Mouse (Mus musculus) liver, embryonic 11.5 days (tissue): ENCODE data around the gene Sult1c2. TPM values are rescaled to one million over a fixed set of nuclear protein-coding genes. Genes with fewer than 3 reads are reported as not detected.
"Not testable (repeated sequence)": the region's sequence is repeated elsewhere in the genome, so short reads cannot be mapped to it uniquely, and the experiment has no call there.

Experiments
- ATAC-seq: fragments of 200-750 bp; cut with Nextera tagmentation; replicated peaks from 2 replicates; pipeline ENCODE4 v1.8.0; 2017; ENCODE audit warnings: moderate number of reproducible peaks, mild to moderate bottlenecking, moderate TSS enrichment, moderate library complexity; ENCODE audit not compliant: low FRiP score
- DNase-seq: peaks from one replicate; pipeline ENCODE4 v3.0.0-alpha.2; 2017; ENCODE audit warnings: low spot score
- H3K27ac ChIP-seq: fragments of 300-500 bp; sonication (generic); 2 replicates; pipeline ENCODE4 v1.5.1; 2014; ENCODE audit warnings: mild to moderate bottlenecking, low read depth, low read length, control low read depth
- H3K27me3 ChIP-seq: fragments of 300-500 bp; sonication (generic); replicated peaks from 2 replicates; pipeline ENCODE4 v1.6.1; 2014; ENCODE audit warnings: low read length, mixed read lengths; ENCODE audit not compliant: control insufficient read depth, insufficient read depth
- H3K36me3 ChIP-seq: fragments of 300-500 bp; sonication (generic); 2 replicates; pipeline ENCODE4 v1.6.1; 2014; ENCODE audit warnings: mild to moderate bottlenecking, low read length, moderate library complexity, mixed read lengths; ENCODE audit not compliant: control insufficient read depth, insufficient read depth
- H3K4me1 ChIP-seq: fragments of 300-500 bp; sonication (generic); replicated peaks from 2 replicates; pipeline ENCODE4 v1.6.1; 2014; ENCODE audit warnings: low read length, mixed read lengths; ENCODE audit not compliant: control insufficient read depth, insufficient read depth
- H3K4me2 ChIP-seq: fragments of 300-500 bp; sonication (generic); 2 replicates; pipeline ENCODE4 v1.6.1; 2014; ENCODE audit warnings: mild to moderate bottlenecking, control low read depth, moderate library complexity
- H3K4me3 ChIP-seq: fragments of 300-500 bp; sonication (generic); 2 replicates; pipeline ENCODE4 v1.5.1; 2014; ENCODE audit warnings: low read depth, low read length, control low read depth
- H3K9ac ChIP-seq: fragments of 300-500 bp; sonication (generic); 2 replicates; pipeline ENCODE4 v1.6.1; 2014; ENCODE audit warnings: low read depth, low read length, control low read depth
- H3K9me3 ChIP-seq: fragments of 300-500 bp; sonication (generic); 2 replicates; pipeline ENCODE4 v1.6.1; 2016; ENCODE audit warnings: low read length, inconsistent platforms, mixed read lengths; ENCODE audit not compliant: control insufficient read depth
- WGBS: fragments of 180-500 bp; shearing (Covaris S2); extraction: QIAGEN DNeasy Blood & Tissue Kit; methylation state at CpG from one replicate; pipeline ENCODE4 v1.1.7; 2014; 5-methylcytosine and 5-hydroxymethylcytosine counted together
- polyA plus RNA-seq: library from polyadenylated mRNA; unstranded; fragments of >200 nt; fragmentation: Nextera tagmentation; extraction: Ambion mirVana; gene quantifications from 2 replicates; pipeline ENCODE4 v1.2.1, GENCODE M21; 2014

Gene Sult1c2
- polyA plus RNA-seq: not detected in 2 replicates

DNA sequence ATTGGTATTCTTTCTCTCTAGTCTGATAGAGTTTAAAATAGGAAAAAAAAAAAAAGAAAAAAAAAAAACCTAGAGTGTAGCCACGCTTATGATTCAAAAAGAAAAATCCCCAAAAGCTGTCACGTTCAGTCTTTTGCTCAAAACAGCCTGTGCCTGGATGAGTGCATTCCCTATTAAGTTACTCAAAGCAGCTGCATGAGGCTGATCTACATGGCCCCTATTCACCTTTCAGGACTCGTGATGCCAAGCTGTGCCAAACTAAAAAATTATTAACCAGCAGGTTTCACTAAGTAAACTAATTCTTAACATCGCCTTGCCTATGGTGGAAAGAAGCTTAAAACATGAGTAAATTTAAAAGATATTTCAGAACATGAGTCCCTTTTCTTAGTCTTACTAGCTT, at the start of gene Sult1c2:
Gene Sult1c2, minus strand, starts transcription at position 134 of the 400 bp plus-strand sequence.
- Histone ChIP-seq H3K27ac (no peak within 1 kb of the TSS), H3K9ac (no peak within 1 kb of the TSS), H3K36me3 (no peaks in the 10 kb centered on the region), H3K4me2 (no peak within 1 kb of the TSS), H3K27me3 (no peaks in the 10 kb centered on the region), H3K4me3 (no peak within 1 kb of the TSS), H3K9me3 (no peaks in the 10 kb centered on the region), H3K4me1 (no peaks in the 10 kb centered on the region)
- 78% methylated on average over 4 of the region's 4 CpGs for WGBS
- ATAC-seq: no peak
- DNase-seq: no peak

DNA sequence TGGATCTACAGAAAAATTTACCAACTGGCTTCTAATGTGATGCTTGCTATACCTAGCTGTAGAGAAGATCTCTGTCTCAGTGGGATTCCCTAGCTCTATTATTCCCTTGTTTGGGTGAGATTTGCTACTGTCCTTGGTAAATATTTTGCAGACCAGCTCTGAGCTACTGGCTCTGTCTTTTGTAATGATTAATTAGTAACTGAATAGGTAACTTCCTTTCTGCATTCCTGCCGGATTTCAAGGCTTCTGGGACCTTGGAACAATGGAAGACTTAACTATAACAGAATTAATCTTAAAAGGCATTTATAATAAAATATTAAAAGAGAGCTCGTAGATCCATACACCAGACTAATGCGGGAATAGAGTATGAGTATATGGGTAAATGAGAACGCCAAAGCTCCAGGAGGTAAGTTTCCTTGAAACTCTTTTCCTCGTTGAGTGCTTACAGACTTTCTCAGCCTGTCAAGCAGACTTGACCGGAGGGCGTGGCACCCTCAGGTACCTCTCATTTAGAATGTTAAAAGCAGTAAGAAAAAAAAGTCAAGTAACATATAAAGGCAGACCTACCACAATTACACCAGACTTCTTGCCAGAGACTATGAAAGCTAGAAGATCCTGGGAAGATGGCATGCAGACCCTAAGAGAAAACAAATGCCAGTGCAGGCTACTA, 33.0 kb upstream of the Sult1c2 start:
- H3K27me3 ChIP-seq, H3K4me2 ChIP-seq, H3K36me3 ChIP-seq, H3K9ac ChIP-seq, H3K9me3 ChIP-seq, H3K4me3 ChIP-seq, ATAC-seq, DNase-seq, H3K27ac ChIP-seq, H3K4me1 ChIP-seq: not testable (repeated sequence)
- 76% methylated on average over 7 of the region's 7 CpGs for WGBS

DNA sequence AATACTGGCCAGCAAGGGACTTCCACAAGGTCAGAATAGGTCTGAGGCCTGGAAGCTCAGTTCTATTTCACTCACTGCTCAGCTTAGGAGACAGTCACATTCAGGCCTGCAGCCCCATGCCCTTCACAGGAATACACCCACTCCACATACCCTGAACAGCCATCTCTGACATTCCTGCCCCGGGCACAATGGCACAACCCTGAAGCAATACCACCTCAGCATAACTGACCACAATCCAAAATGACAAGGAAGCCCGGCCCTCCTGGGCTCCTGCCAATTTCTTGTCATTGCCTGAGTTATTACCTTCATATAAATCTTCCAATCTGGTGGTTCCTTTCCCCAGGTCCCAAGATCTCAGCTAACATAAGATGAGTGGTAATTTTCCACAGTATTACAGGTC, 28.3 kb upstream of the Sult1c2 start:
- no peak for ATAC-seq
- Histone ChIP-seq H3K4me2 (no peak overlapping the region), H3K9me3 (peaks cover 3% of the 10 kb centered on the region; the same call in 1 of the 2 replicates), H3K36me3 (no peaks in the 10 kb centered on the region), H3K4me1 (no peaks in the 10 kb centered on the region), H3K4me3 (no peak overlapping the region), H3K27me3 (no peaks in the 10 kb centered on the region), H3K9ac (no peak overlapping the region), H3K27ac (no peak overlapping the region)
- WGBS: 79% methylated on average over 2 of the region's 2 CpGs
- no peak for DNase-seq

DNA sequence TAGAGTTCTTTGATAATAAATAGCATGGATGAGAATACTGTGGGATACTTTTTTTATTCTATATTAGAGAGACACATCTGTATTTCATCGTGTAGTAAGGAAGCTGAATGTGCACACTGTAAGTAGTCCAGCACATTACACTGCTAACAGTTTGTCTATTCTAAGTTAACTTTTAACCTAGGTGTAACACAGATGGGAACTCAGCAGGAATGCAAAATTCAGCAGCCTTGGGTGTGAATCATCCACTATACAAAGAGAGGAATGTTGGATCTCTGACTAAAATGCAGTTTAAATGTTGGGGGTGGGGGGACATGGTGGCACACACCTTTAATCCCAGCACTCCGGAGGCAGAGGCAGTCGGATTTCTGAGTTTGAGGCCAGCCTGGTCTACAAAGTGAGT, 26.1 kb upstream of the Sult1c2 start:
- DNase-seq (no peak), ATAC-seq (no peak)
- Histone ChIP-seq H3K4me1 (no peaks in the 10 kb centered on the region), H3K36me3 (no peaks in the 10 kb centered on the region), H3K9me3 (peaks cover 3% of the 10 kb centered on the region; the same call in 1 of the 2 replicates), H3K9ac (no peak overlapping the region), H3K27ac (no peak overlapping the region), H3K4me3 (no peak overlapping the region), H3K4me2 (no peak overlapping the region), H3K27me3 (no peaks in the 10 kb centered on the region)
- 67% methylated on average over 3 of the region's 3 CpGs for WGBS

DNA sequence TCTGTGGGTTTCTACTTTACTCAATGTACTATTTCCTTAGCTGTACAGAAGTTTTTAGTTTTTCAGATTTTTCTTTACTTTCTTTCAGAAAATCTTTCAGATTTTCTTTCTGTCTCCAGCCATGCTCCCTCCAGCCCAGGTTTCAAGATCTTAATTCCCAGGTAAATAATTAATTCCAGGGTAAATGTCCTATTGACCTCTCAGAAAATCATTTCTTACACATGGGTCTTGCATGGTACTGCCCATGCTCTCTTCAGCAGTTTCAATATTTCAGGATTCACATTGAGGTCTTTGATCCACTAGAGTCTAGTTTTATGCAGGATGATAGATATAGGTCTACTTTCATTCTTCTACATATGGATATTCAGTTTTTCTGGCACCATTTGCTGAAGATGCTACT, 23.8 kb upstream of the Sult1c2 start:
- H3K9ac ChIP-seq: no peak overlapping the region
- H3K27ac ChIP-seq: no peak overlapping the region
- H3K4me3 ChIP-seq: no peak overlapping the region
- H3K4me1 ChIP-seq: no peaks in the 10 kb centered on the region
- no peak for ATAC-seq
- DNase-seq: no peak
- no peak overlapping the region for H3K4me2 ChIP-seq
- no peaks in the 10 kb centered on the region for H3K36me3 ChIP-seq
- H3K9me3 ChIP-seq: no peaks in the 10 kb centered on the region
- H3K27me3 ChIP-seq: no peaks in the 10 kb centered on the region

DNA sequence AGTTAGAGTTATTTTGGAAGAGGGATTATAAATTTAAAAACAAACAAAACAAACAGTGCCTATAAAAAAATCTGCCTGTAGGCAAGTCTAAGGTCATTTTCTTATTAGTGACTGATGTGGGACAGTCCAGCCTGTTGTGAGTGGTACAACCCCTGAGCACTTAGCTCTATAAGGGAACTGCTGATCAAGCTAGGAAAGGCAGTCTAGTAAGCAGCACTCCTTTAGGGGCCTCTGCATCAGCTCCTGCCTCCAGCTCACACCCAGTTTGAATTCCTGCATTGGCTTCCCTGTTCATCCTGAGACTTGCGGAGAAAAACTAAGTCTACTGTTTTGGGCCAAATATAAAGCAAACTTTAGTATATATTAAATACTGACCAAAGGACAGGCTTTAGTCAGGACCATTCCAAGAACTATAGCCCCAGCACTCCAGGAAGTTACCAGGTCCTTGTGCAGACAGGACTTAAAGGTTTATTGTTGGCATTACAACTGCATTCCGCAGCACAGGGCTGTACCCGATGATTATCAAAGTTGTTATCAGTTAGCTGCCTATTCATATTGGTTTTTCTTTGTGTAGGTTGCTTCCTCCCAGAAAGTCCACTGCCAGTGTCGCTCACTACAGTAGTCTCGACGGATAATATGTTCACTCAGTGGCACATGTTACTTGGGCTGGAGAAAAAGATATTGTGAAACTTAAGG, 19.3 kb upstream of the Sult1c2 start:
- WGBS: 73% methylated on average over 6 of the region's 6 CpGs
- H3K4me3 ChIP-seq: no peak overlapping the region
- DNase-seq (no peak), ATAC-seq (no peak)
- no peaks in the 10 kb centered on the region for H3K27me3 ChIP-seq
- no peaks in the 10 kb centered on the region for H3K9me3 ChIP-seq
- H3K27ac ChIP-seq: no peak overlapping the region
- H3K36me3 ChIP-seq: no peaks in the 10 kb centered on the region
- H3K4me1 ChIP-seq: no peaks in the 10 kb centered on the region
- H3K9ac ChIP-seq: no peak overlapping the region
- no peak overlapping the region for H3K4me2 ChIP-seq

DNA sequence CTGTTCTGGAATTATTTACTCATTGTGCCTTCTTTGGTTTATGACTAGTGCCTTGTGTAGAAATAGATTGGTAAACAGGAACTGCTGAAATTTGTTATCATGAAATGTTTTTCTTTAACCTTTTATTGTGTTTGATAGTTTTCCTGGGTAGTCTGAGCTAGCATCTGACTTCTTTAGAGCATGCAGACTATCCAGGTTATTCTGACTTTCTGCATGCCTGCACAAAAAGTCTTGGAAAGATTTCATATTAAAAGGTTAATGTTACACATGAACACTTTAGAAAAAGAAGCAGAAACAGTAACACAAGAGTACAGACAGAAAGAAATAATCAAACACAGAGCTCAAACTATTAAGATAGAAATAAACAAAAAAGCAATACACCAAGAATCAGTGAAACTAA, 14.4 kb upstream of the Sult1c2 start:
- H3K9me3 ChIP-seq: no peaks in the 10 kb centered on the region
- no peak for ATAC-seq
- no peaks in the 10 kb centered on the region for H3K4me1 ChIP-seq
- no peak overlapping the region for H3K4me3 ChIP-seq
- no peak for DNase-seq
- no peak overlapping the region for H3K4me2 ChIP-seq
- no peak overlapping the region for H3K9ac ChIP-seq
- no peaks in the 10 kb centered on the region for H3K36me3 ChIP-seq
- H3K27ac ChIP-seq: no peak overlapping the region
- no peaks in the 10 kb centered on the region for H3K27me3 ChIP-seq

DNA sequence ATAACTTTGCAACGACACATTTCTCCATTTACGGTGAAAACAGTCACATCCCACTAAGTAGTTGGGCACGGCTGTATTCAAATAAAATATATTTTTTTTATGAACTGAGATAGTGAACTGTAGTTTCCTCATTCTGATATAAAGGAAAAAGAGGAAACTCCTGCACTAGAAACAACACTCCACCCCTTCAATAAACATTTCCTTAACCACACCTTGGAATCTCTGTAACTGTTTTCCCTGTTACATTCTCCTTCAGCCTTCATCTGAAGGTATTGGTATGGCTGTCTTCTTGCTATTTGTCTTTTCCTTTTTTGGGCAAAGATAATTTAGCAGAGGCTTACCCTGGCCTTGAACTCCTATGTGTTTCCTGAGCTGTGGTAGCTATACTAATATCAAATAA, 8.9 kb upstream of the Sult1c2 start:
- Histone ChIP-seq H3K9me3 (no peaks in the 10 kb centered on the region; the same call in 1 of the 2 replicates), H3K4me2 (no peak overlapping the region), H3K36me3 (no peaks in the 10 kb centered on the region), H3K27me3 (no peaks in the 10 kb centered on the region), H3K27ac (no peak overlapping the region), H3K4me1 (no peaks in the 10 kb centered on the region), H3K4me3 (no peak overlapping the region), H3K9ac (no peak overlapping the region)
- 85% methylated on average over 3 of the region's 3 CpGs for WGBS
- ATAC-seq: no peak
- no peak for DNase-seq

DNA sequence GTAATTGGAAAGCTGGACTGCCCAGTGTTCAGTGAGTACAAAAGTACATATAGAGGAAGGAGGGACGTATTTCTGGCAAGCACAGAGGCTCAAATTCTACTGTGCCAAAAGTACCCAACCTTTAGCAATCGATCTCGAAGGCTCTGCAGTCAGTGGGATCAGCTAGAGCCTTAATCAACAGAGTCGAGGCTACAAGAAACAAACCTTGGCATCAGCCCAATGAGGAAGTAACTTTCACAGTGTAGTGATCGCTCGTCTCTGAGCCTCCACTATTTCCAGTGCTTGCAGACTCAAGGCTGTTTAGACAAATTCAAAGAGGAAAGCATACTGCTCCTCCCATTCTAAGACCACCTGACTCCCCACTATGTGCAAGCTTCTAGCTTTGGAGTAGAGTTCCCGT, 343 bp downstream of the Sult1c2 start:
- no peak overlapping the region for H3K27ac ChIP-seq
- no peaks in the 10 kb centered on the region for H3K27me3 ChIP-seq
- no peak overlapping the region for H3K9ac ChIP-seq
- ATAC-seq (no peak), DNase-seq (no peak)
- no peaks in the 10 kb centered on the region for H3K36me3 ChIP-seq
- 71% methylated on average over 7 of the region's 7 CpGs for WGBS
- no peaks in the 10 kb centered on the region for H3K4me1 ChIP-seq
- no peak overlapping the region for H3K4me2 ChIP-seq
- H3K4me3 ChIP-seq: no peak overlapping the region
- H3K9me3 ChIP-seq: no peaks in the 10 kb centered on the region
